Mouse (Mus musculus): ENCODE data around the gene Cdc45.

- TF ChIP-seq POLR2A (IDR thresholded peaks at IDR 0.05; ENCODE audit: insufficient read depth, low read depth, low read length) (no peak), CTCF (IDR thresholded peaks at IDR 0.05; ENCODE audit: insufficient read depth, low read depth, low read length) (no peak)
Measured at GRCm38 (mm10) chr16:18822925-18823324, 11.1 kb upstream of the Cdc45 start.
